Mouse (Mus musculus): ENCODE measurements around the gene Shld1.

Gene Shld1

DNA sequence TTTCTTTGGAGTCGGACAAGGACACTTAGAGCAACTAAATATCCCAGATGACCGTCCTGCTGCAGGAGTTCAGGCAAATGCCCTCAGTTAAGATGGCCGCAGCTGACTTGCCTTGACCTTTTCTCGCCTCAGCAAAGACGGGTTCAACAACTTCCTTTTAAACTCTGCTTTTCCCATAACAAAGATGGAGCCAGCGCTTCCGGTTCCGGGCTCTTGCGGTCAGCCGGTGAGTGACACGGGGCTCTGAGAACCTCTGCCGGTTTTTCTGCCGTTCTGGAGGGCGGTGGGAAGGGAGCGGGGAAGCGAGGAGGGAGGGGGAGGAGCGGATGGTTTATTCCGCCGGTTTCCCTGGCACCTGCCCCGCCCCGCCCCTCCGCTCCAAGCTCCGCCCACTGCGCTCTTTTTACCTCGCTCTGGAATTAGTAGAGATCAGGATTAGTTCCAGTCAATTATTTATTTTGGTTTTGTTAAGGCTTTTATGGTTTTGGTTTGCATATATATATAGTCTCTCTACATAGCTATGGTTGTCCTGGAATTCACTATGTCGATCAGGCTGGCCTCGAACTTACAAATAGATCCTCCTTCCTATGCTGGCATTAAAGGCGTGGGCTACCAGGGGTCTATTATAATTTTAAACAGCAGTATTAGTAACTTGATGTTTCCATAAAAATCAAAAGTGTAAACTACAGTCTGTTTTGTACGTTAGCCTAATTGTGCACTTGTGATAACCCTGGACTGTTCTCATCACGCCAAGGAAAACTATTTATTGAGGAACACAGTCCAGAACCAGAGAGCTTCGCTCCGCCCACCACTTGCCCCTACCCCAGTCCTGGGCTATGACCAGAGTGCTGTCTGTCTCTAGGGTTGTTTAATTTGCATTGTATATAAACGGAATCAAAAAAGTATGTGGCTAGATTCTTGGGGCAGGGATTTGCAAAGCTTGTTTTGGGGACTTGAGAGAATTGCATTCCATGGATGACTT, at the start of gene Shld1:
Gene Shld1 (plus strand): TSS at position 176 of the 982 bp plus-strand sequence.
- DNase-seq (ENCODE audit: low read depth, low spot score), result peak; percentile 93

DNA sequence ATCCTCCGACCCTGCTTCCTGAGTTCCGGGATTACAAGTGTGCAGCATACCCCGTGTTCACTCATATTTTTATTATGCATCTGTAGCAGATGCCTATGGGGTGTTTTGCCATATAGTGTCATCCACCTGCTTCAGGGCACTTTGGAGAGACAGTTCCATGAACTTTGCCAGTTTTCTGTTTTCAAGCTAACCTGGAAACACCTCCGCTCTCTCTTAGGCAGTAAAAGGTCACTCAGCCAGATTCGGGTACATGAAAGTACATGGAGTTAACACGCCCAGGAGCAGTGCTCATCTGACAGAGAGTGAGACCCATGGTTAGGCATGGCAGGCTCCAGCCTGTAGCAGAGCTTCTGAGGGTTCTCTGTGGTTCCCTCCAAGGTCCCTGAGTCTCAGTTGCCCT, 48.4 kb upstream of the Shld1 start:
- no peak for DNase-seq (ENCODE audit: low read depth, low spot score)

- no peak for DNase-seq (ENCODE audit: low read depth, low spot score)
Observed at GRCm38 (mm10) chr2:132639337-132639736, 47.4 kb upstream of the Shld1 start.

DNA sequence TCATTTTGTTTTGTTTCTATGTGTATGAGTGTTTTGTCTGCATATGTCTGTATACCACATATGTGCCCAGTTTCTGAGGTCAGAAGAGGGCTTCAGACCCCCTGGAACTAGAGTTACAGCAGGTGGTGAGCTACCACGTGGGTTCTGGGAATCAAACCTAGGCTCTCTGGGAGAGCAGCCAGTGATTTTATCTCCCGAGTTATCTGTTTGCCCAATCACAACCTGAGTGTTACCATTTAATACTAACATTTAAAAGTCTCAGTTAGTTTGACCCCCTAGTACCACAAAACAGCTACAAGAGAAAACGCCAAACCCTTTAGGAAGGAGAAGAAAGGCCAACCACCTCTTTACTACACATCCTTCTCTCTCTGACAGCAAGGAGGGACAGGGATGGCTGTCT, 45.5 kb upstream of the Shld1 start:
- DNase-seq (ENCODE audit: low read depth, low spot score), result no peak

- DNase-seq (ENCODE audit: low read depth, low spot score), result no peak
Observed at GRCm38 (mm10) chr2:132643161-132643560, 43.6 kb upstream of the Shld1 start.

DNA sequence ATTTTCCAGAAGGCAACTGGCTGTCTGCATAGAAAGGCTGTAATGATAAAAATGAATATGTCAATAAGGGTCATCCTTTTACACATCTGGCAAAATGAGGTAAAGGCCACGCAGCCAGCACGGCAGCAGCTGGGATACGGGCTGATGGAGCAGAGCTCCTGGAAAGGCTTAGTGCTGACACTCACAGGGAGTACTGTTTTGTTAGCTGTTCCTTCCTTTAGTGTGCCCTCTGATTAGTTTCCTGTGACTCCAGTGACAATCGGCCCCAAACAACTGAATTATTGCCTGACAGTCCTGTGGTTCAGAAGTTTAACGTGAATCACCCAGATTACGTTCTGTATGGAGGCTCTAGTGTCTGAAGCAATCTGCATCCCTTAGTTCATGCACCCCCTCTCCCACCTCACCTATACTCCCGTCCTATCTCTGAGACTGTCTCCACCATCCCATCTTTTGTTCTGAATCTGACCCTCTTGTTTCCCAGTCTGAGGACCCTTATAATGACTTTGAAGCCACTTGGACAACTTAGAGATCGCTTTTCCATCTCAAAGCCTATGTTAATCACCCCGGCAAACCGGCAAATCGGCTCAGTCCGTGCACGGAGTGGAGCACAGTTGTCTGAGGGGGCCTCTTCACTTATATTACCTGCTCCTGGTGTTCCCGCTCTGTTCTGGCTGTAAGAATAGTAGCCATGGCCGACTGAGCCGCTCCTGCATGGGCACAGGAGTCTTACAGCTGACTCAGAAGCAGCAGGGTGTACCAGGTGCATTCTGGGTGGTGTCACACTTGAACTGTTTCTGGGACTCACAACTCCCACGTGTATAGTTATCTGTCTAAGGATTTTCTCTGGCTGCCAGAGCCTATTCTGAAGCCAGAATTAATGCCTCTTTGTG, 39.6 kb upstream of the Shld1 start:
- peak; percentile 54 for DNase-seq (ENCODE audit: low read depth, low spot score)

DNA sequence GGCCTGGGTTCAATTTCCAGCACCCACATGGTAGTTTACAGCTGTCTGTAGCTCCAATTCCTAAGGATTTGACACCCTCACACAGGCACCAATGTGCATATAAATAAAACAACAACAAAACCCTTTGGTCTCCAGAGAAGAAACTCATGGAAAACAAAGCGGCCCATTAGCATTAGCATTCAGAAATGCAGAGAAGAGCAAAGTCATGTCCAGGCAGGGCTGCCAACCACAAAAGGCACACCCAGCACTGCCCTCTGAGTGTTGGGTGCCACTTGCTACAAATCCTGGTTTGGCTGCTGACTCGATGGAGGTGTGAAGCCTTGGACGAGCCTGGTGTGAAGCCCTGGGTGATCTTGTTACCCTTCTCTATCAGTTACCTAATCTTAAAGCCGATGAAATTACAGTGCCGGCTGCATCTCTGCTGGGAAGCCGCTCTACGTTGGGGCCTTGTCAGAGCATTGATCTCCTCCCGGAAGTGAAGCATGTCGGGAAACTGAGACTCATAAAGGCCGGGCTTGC, 37.3 kb upstream of the Shld1 start:
- peak; percentile 66 for DNase-seq (ENCODE audit: low read depth, low spot score)

GRCm38 (mm10) chr2:132650546-132650945, 36.2 kb upstream of the Shld1 start:
- no peak for DNase-seq (ENCODE audit: low read depth, low spot score)

DNA sequence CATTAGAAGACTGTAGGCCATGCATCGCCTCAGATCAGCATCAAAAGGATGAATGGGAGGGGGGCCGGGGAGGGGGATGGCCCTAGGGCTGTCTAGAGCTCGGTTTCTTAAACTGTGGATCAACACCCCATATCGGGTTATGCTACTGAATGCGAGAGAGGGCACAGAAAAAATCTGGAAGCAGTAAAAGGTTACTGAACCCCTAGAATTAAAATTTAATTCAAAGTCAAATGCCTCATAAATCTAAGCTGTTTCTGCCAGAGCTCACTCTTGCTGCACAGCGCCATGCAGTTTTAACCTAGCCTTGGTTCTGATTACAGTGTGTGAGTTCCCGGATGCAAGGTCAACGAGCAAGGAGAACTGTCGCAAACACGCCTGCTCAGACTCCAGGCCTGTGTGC, 34.3 kb upstream of the Shld1 start:
- peak; percentile 74 for DNase-seq (ENCODE audit: low read depth, low spot score)

DNA sequence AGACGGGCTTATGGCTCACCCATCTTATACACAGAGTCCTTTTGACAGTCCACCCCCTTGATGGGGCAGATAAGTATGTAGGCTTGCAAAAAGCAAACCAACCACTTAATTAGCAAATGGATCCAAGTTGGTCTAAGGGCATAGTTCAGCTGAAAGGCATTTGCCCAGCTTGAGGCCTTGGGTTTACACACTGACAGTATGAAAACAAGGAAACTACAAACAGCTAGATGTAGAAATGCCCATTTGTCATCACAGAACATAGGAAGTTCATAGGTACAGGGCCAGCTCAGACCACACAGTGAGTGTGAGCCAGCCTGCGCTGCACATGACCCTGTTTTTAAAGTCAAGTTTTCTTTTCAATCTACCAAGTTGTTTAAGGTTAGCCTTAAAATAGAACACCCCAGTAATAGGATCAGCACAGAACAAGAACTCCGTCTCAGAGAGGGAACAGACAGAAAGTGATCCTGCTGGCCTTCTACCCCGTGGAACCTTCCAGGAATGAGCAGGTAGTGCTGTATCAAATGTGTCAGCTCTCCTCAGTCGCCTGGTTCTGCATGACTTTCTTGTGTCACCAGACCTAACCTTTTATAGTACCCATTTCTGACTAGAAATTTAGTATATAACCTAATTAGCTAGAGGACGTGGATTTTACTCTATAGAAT, 31.8 kb upstream of the Shld1 start:
- DNase-seq (ENCODE audit: low read depth, low spot score), result no peak

- no peak for DNase-seq (ENCODE audit: low read depth, low spot score)
Observed at GRCm38 (mm10) chr2:132657186-132657585, 29.5 kb upstream of the Shld1 start.

- no peak for DNase-seq (ENCODE audit: low read depth, low spot score)
Observed at GRCm38 (mm10) chr2:132658412-132659120, 28.2 kb upstream of the Shld1 start.

- DNase-seq (ENCODE audit: low read depth, low spot score), result no peak
Observed at GRCm38 (mm10) chr2:132669091-132669490, 17.6 kb upstream of the Shld1 start.

GRCm38 (mm10) chr2:132670290-132670689, 16.4 kb upstream of the Shld1 start:
- no peak for DNase-seq (ENCODE audit: low read depth, low spot score)

DNA sequence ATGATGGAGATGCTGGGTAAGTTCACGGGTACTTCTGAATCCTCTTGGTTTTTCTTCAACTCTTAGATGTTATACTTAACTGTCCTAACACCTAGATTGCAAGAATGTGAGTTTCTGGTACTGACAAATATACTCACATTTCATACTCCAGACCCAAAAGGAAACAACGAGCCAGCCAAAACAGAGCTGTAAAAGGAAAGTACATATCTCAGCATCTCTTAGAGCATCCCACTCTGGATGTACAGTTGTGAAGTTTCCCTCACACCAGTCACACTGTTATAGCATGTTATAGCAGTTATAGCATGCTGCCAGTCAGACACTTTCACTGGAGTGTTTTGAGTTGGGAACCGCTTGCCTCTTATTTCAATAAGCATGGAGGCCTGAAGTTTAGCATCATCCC, 14.6 kb upstream of the Shld1 start:
- no peak for DNase-seq (ENCODE audit: low read depth, low spot score)

DNA sequence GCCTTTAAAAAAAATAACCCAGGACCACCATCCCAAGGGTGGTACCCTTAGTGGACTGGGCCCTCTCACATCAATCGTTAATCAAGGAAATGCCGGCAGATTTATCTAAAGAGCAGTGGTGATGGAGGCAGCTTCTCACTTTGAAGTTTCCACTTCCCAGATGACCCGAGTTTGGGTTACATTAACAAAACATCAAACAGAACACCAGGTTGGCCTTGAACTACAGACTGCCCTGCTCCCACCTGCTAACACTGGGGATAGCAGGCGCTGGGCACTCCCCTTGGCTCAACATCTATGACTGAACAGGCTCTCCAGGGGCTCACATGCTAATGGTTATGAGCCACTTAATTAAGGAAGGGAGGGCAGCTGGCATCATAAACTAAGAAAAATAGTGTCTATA, 10.6 kb upstream of the Shld1 start:
- DNase-seq (ENCODE audit: low read depth, low spot score), result no peak

GRCm38 (mm10) chr2:132685001-132685400, 1.7 kb upstream of the Shld1 start:
- DNase-seq (ENCODE audit: low read depth, low spot score), result peak; percentile 83

DNA sequence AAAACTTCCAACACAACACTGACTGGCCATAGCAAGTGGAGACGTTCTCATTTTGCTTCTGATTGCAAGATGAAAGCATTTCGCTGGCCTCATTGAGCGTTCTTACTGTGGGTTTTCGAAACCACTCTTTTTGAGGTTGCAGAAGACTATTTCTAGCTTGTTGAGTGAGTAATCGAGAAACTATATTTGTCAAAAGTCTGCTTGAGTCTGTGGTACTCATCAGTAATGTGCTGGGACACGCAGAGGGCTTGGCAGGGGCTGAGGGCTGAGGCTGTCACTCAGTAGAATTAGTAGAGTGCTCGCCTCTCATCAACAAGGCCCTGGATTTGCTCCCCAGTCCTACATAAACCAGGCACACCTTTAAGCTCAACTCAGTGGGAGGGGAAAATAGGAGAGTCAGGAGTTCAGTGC, 1.9 kb downstream of the Shld1 start:
- DNase-seq (ENCODE audit: low read depth, low spot score), result no peak

- DNase-seq (ENCODE audit: low read depth, low spot score), result no peak
Observed at GRCm38 (mm10) chr2:132689188-132689568, 2.4 kb downstream of the Shld1 start.

DNA sequence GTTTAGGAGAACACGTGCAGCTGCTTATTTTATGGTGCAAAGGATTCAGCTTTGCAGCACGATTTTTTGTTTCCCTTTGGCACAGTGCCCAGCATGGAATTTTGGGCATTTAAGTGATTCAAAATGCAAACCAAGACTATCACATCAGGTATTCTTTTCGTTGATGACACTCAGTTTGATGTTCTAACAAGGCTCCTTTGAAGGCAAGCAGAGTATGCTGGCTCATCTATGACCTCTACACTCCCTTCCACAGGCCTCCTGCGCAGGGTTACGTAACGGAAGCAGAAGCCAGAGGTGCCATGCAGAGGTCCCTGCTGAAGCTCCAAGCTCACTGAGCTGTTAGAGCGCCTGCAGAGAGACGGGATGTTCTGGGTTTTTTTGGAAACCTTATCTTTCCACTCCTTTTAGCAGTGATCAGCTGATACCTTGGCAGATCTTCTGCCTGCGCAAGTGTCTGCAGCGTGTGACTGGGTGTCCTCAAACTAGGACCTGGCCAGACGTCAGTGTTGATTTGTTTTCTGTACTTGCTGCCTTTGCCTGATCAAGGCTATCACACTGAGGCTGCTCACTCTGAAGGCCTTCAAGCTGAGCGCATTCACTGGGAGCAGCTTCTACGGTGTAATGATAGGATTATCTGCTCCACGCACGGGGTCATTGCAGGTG, 3.0 kb downstream of the Shld1 start:
- DNase-seq (ENCODE audit: low read depth, low spot score), result no peak
